Mouse (Mus musculus): ENCODE results near the gene S100a8. TPM values are rescaled to one million over a fixed set of nuclear protein-coding genes. Genes with fewer than 3 reads are reported as not detected.

S100a8 gene
- polyA plus RNA-seq (2014; fragmentation: Nextera tagmentation; extraction: Ambion mirVana) = 3.7 TPM in 2 replicates

DNA sequence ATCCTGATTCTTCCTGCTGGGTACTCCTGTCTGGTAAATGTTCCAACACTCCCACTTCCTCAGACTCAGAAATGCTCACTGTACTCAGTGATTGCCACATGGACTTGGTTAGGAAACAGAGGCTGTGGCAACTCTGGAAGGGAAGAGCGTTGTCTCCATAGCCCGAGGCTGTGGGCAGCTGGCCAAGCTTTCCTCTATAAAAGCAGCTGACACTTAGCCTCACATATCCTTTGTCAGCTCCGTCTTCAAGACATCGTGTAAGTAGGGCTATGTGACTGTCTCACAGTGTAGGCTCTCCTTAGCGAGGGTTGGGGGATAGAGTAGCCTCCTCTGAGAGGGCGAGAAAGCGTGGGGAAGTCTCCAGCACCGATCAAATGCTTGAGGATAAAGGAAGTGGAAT lies at the start of gene S100a8:
S100a8 (plus strand) TSS at position 133 of the 400 bp plus-strand sequence.
- no peak within 1 kb of the TSS for H3K27ac ChIP-seq (replicated peaks; ENCODE audit: low read depth, low read length)
- no peak within 1 kb of the TSS for H3K4me3 ChIP-seq (ENCODE audit: low read depth, low read length)
- DNase-seq (ENCODE audit: low spot score) (no peak), ATAC-seq (ENCODE audit: insufficient number of reproducible peaks, low FRiP score, low TSS enrichment, low read depth) (no peak)
- no peaks in the 10 kb centered on the region for H3K4me1 ChIP-seq (ENCODE audit: control insufficient read depth, insufficient read depth, low read length)
- H3K27me3 ChIP-seq (ENCODE audit: control insufficient read depth, insufficient read depth, low read length) = no peaks in the 10 kb centered on the region
- H3K4me2 ChIP-seq (ENCODE audit: low read depth, severe bottlenecking) = no peak within 1 kb of the TSS
- H3K36me3 ChIP-seq (ENCODE audit: control insufficient read depth, insufficient read depth, low read length) = no peaks in the 10 kb centered on the region
- no peaks in the 10 kb centered on the region for H3K9me3 ChIP-seq (ENCODE audit: control insufficient read depth, low read length)
- WGBS = 70% methylated on average over 8 of the region's 8 CpGs
- no peak within 1 kb of the TSS for H3K9ac ChIP-seq (ENCODE audit: low read length)

DNA sequence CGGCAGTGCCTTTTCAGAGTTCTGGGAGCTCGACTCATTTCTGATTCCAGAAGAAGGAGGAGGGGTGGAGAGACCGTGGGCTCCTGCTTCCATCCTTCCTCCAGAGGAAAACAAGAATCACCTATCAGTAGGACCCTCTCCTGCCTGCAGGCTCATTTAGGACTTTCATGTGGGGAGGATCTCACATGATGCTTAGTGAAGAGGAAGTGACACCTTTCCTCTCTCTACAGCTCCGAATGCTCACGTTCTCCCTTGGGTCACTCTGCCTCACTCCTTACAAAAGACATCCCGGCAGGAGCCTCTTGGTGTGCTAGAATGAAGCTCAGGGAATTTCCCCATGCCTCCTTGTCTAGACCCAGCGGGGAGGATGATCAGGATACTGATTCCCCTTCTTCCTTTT lies 47.2 kb upstream of the S100a8 start:
- Histone ChIP-seq H3K4me2 (ENCODE audit: low read depth, severe bottlenecking) (no peak overlapping the region), H3K36me3 (ENCODE audit: control insufficient read depth, insufficient read depth, low read length) (no peaks in the 10 kb centered on the region), H3K4me1 (ENCODE audit: control insufficient read depth, insufficient read depth, low read length) (peaks cover 3% of the 10 kb centered on the region; the same call in 1 of the 2 replicates), H3K9ac (ENCODE audit: low read length) (no peak overlapping the region), H3K27ac (replicated peaks; ENCODE audit: low read depth, low read length) (no peak overlapping the region), H3K27me3 (ENCODE audit: control insufficient read depth, insufficient read depth, low read length) (no peaks in the 10 kb centered on the region), H3K4me3 (ENCODE audit: low read depth, low read length) (no peak overlapping the region), H3K9me3 (ENCODE audit: control insufficient read depth, low read length) (no peaks in the 10 kb centered on the region)
- WGBS = 52% methylated on average over 7 of the region's 7 CpGs
- no peak for DNase-seq (ENCODE audit: low spot score)
- ATAC-seq (ENCODE audit: insufficient number of reproducible peaks, low FRiP score, low TSS enrichment, low read depth) = no peak

GRCm38 (mm10) chr3:90623435-90624071 lies 45.2 kb upstream of the S100a8 start:
- Histone ChIP-seq H3K4me2 (ENCODE audit: low read depth, severe bottlenecking) (no peak overlapping the region), H3K9me3 (ENCODE audit: control insufficient read depth, low read length) (no peaks in the 10 kb centered on the region), H3K27ac (replicated peaks; ENCODE audit: low read depth, low read length) (no peak overlapping the region), H3K9ac (ENCODE audit: low read length) (no peak overlapping the region), H3K4me1 (ENCODE audit: control insufficient read depth, insufficient read depth, low read length) (peaks cover 3% of the 10 kb centered on the region; the same call in 1 of the 2 replicates), H3K27me3 (ENCODE audit: control insufficient read depth, insufficient read depth, low read length) (no peaks in the 10 kb centered on the region), H3K4me3 (ENCODE audit: low read depth, low read length) (no peak overlapping the region), H3K36me3 (ENCODE audit: control insufficient read depth, insufficient read depth, low read length) (no peaks in the 10 kb centered on the region)
- peak; percentile 36 for DNase-seq (ENCODE audit: low spot score)
- 19% methylated on average over 2 of the region's 2 CpGs for WGBS
- ATAC-seq (ENCODE audit: insufficient number of reproducible peaks, low FRiP score, low TSS enrichment, low read depth) = no peak; the same call in 1 of the 2 replicates

GRCm38 (mm10) chr3:90625496-90625895 lies 43.3 kb upstream of the S100a8 start:
- H3K4me3 ChIP-seq (ENCODE audit: low read depth, low read length) = no peak overlapping the region
- H3K4me1 ChIP-seq (ENCODE audit: control insufficient read depth, insufficient read depth, low read length) = peaks cover 3% of the 10 kb centered on the region; the same call in 1 of the 2 replicates
- H3K36me3 ChIP-seq (ENCODE audit: control insufficient read depth, insufficient read depth, low read length) = no peaks in the 10 kb centered on the region
- H3K27ac ChIP-seq (replicated peaks; ENCODE audit: low read depth, low read length) = no peak overlapping the region
- H3K9ac ChIP-seq (ENCODE audit: low read length) = no peak overlapping the region
- no peak for DNase-seq (ENCODE audit: low spot score)
- ATAC-seq (ENCODE audit: insufficient number of reproducible peaks, low FRiP score, low TSS enrichment, low read depth) = no peak
- H3K9me3 ChIP-seq (ENCODE audit: control insufficient read depth, low read length) = no peaks in the 10 kb centered on the region
- 74% methylated on average over 5 of the region's 5 CpGs for WGBS
- no peak overlapping the region for H3K4me2 ChIP-seq (ENCODE audit: low read depth, severe bottlenecking)
- no peaks in the 10 kb centered on the region for H3K27me3 ChIP-seq (ENCODE audit: control insufficient read depth, insufficient read depth, low read length)

DNA sequence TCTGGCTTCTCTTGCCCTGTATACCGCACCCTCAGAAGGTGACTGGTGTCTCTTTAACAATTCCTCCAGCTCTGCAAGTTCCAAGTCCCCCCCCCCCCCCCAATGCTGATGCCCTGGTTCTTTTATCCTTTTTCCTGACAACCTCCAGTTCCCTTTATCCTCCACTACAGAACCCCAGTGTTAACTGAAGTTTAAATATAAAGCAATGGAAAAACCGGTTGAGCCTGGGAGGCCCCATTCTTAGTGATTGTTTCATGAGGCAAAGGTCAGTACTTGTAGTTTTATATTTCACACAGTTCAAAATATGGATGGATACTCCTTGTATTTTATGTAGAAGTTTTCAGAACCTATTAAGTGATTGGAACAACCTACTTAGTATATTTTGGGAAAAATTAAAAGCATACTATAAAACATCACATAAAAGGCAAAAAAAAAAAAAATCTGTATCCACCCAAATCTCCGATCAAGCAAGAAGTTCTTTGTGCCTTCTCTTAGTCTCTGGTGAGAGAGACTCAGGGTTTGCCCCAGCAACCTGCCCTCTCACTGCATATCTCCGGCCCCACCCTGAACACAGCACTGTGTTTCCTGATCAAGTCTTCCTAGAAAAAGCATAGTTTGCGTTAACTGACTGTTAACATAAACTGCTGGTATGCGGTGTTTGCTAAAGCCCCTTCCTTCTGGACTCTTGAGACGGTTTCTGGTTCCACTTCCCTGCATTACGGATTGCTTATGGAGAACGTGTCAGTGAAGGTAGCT lies 42.3 kb upstream of the S100a8 start:
- H3K27me3 ChIP-seq (ENCODE audit: control insufficient read depth, insufficient read depth, low read length) = no peaks in the 10 kb centered on the region
- H3K27ac ChIP-seq (replicated peaks; ENCODE audit: low read depth, low read length) = no peak overlapping the region
- H3K4me3 ChIP-seq (ENCODE audit: low read depth, low read length) = no peak overlapping the region
- ATAC-seq (ENCODE audit: insufficient number of reproducible peaks, low FRiP score, low TSS enrichment, low read depth) (no peak), DNase-seq (ENCODE audit: low spot score) (no peak)
- 85% methylated on average over 9 of the region's 9 CpGs for WGBS
- H3K36me3 ChIP-seq (ENCODE audit: control insufficient read depth, insufficient read depth, low read length) = no peaks in the 10 kb centered on the region
- H3K4me2 ChIP-seq (ENCODE audit: low read depth, severe bottlenecking) = no peak overlapping the region
- no peaks in the 10 kb centered on the region for H3K9me3 ChIP-seq (ENCODE audit: control insufficient read depth, low read length)
- no peak overlapping the region for H3K9ac ChIP-seq (ENCODE audit: low read length)
- H3K4me1 ChIP-seq (ENCODE audit: control insufficient read depth, insufficient read depth, low read length) = peaks cover 3% of the 10 kb centered on the region; the same call in 1 of the 2 replicates

GRCm38 (mm10) chr3:90627366-90627765 lies 41.4 kb upstream of the S100a8 start:
- Histone ChIP-seq H3K27ac (replicated peaks; ENCODE audit: low read depth, low read length) (no peak overlapping the region), H3K4me3 (ENCODE audit: low read depth, low read length) (no peak overlapping the region), H3K4me1 (ENCODE audit: control insufficient read depth, insufficient read depth, low read length) (peaks cover 3% of the 10 kb centered on the region; the same call in 1 of the 2 replicates), H3K27me3 (ENCODE audit: control insufficient read depth, insufficient read depth, low read length) (no peaks in the 10 kb centered on the region), H3K9ac (ENCODE audit: low read length) (no peak overlapping the region), H3K36me3 (ENCODE audit: control insufficient read depth, insufficient read depth, low read length) (no peaks in the 10 kb centered on the region), H3K9me3 (ENCODE audit: control insufficient read depth, low read length) (no peaks in the 10 kb centered on the region), H3K4me2 (ENCODE audit: low read depth, severe bottlenecking) (no peak overlapping the region)
- WGBS = 92% methylated on average over 5 of the region's 5 CpGs
- no peak for ATAC-seq (ENCODE audit: insufficient number of reproducible peaks, low FRiP score, low TSS enrichment, low read depth)
- no peak for DNase-seq (ENCODE audit: low spot score)

- DNase-seq (ENCODE audit: low spot score) = no peak
These were observed 41.0 kb upstream of the S100a8 start for GRCm38 (mm10) chr3:90627807-90628206.

GRCm38 (mm10) chr3:90629298-90629697 lies 39.5 kb upstream of the S100a8 start:
- Histone ChIP-seq H3K4me3 (ENCODE audit: low read depth, low read length) (no peak overlapping the region), H3K9ac (ENCODE audit: low read length) (no peak overlapping the region), H3K36me3 (ENCODE audit: control insufficient read depth, insufficient read depth, low read length) (no peaks in the 10 kb centered on the region), H3K27me3 (ENCODE audit: control insufficient read depth, insufficient read depth, low read length) (no peaks in the 10 kb centered on the region), H3K4me1 (ENCODE audit: control insufficient read depth, insufficient read depth, low read length) (no peaks in the 10 kb centered on the region), H3K9me3 (ENCODE audit: control insufficient read depth, low read length) (no peaks in the 10 kb centered on the region), H3K27ac (replicated peaks; ENCODE audit: low read depth, low read length) (no peak overlapping the region), H3K4me2 (ENCODE audit: low read depth, severe bottlenecking) (no peak overlapping the region)
- ATAC-seq (ENCODE audit: insufficient number of reproducible peaks, low FRiP score, low TSS enrichment, low read depth) = no peak
- WGBS = 71% methylated on average over 2 of the region's 2 CpGs
- DNase-seq (ENCODE audit: low spot score) = no peak

More at GRCm38 (mm10) chr3:90627807-90628206, 41.0 kb upstream of the S100a8 start:
- Histone ChIP-seq H3K27ac (replicated peaks; ENCODE audit: low read depth, low read length) (no peak overlapping the region), H3K36me3 (ENCODE audit: control insufficient read depth, insufficient read depth, low read length) (no peaks in the 10 kb centered on the region), H3K9ac (ENCODE audit: low read length) (no peak overlapping the region), H3K4me2 (ENCODE audit: low read depth, severe bottlenecking) (no peak overlapping the region), H3K9me3 (ENCODE audit: control insufficient read depth, low read length) (no peaks in the 10 kb centered on the region), H3K27me3 (ENCODE audit: control insufficient read depth, insufficient read depth, low read length) (no peaks in the 10 kb centered on the region), H3K4me3 (ENCODE audit: low read depth, low read length) (no peak overlapping the region), H3K4me1 (ENCODE audit: control insufficient read depth, insufficient read depth, low read length) (peaks cover 3% of the 10 kb centered on the region; the same call in 1 of the 2 replicates)
- WGBS = 60% methylated on average over 4 of the region's 4 CpGs
- ATAC-seq (ENCODE audit: insufficient number of reproducible peaks, low FRiP score, low TSS enrichment, low read depth) = no peak
